Mouse (Mus musculus): ENCODE measurements at regions not wholly inside any gene's neighbourhood (a gene's known extent, or its start where the extent isn't known, plus 50 kb on each side); places are given as distances from the start of the nearest gene placed in this dataset.

DNA sequence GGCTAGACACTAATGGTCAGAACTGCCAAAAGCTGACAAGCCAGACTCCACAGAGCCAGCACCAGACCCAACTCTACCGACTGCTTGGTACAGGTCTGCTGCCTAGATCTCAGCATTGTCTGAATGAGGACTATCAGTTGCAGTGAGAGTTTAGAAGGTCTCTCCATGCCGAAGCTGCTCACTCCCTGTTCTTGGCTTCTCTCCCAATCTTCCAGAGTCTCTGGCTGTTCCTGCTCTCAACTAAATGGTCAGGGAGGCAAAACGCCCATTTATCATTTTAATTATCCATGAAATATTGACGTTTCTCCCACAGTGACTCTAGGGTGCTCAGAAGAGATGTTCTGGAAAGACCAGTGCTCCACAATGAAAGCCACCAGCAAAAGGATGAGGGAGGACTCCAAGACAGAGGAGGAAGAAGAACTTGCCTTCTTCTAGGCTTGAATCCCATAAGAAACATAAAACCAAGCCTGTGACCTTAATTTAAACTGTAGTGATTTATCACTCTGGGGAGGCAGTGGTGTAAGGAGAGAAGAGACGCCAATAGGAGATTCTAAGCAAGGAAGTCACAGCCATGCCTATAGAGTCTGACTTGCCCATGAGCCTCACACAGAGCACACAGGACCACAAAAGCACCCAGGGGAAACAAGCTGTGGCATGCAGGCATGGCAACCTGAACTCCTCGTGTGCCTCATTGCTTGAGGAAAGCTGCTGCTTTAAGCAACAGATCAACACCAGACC lies 112.2 kb upstream of the Pkdcc start:
- no peak overlapping the region for H3K4me3 ChIP-seq (ENCODE audit: insufficient read depth, low read depth, low read length)
- WGBS: 80% methylated on average over 6 of the region's 6 CpGs
- H3K27ac ChIP-seq (ENCODE audit: insufficient read depth, low read depth, low read length): no peak overlapping the region
- no peaks in the 10 kb centered on the region; the same call in 1 of the 2 replicates for H3K4me1 ChIP-seq (ENCODE audit: control insufficient read depth, insufficient read depth, low read length)
- TF ChIP-seq CTCF (IDR thresholded peaks at IDR 0.05; ENCODE audit: insufficient read depth, low read depth, low read length): no peak
- no peak for TF ChIP-seq POLR2A (IDR thresholded peaks at IDR 0.05; ENCODE audit: insufficient read depth, low read depth, low read length)

DNA sequence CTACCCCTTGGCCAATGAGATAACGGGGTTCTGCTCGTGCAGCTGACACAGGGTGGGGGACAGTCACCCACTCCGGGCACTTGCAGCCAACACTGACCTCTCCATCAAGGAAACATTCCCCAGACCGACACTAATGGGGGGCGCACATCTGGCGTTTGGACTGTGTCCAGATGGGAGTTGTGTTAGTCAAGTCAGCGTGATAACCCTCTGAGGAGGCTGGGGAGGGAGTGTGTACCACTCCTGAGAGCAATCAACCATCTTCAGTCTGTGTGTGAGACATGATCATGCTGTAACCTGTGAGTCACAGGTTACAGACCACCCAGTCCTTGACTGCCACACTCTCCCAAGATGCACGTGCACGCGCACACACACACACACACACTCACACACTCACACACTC lies 106.9 kb upstream of the Pkdcc start:
- TF ChIP-seq POLR2A (IDR thresholded peaks at IDR 0.05; ENCODE audit: insufficient read depth, low read depth, low read length) (no peak), CTCF (IDR thresholded peaks at IDR 0.05; ENCODE audit: insufficient read depth, low read depth, low read length) (no peak)
- peaks cover 3% of the 10 kb centered on the region; the same call in 1 of the 2 replicates for H3K4me1 ChIP-seq (ENCODE audit: control insufficient read depth, insufficient read depth, low read length)
- 73% methylated on average over 10 of the region's 10 CpGs for WGBS
- H3K27ac ChIP-seq (ENCODE audit: insufficient read depth, low read depth, low read length): no peak overlapping the region
- H3K4me3 ChIP-seq (ENCODE audit: insufficient read depth, low read depth, low read length): no peak overlapping the region

DNA sequence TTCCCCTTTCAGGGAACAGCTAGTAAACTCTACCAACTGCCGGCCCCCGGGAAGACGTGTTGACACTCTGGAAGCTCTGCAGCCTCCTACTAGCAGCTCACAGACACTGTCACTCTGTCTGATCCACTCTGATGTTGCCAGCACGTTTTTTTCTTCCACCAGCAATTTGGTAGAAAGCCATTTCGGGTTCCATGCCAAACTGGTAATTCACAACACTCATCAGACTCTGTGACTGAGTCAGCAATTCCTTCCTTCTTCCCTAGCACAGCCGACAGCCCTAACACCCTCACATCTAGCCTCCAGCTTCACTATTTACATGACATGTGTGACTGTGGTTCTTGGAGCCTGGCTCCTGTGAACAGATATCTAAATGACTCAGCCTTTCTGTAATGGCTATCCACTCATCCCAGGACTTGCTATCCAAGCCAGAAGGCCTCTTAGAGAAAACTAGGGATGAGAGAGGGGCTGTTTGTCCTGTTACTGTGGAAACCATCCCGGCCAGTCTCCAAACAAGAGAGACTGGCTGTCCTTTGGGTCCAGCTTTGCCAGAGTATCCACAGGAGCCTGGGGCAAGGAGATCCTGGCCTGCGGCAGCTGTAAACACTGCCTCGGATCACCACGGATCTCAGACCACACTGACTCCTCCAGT lies 105.2 kb upstream of the Pkdcc start:
- Histone ChIP-seq H3K27ac (ENCODE audit: insufficient read depth, low read depth, low read length) (no peak overlapping the region), H3K4me1 (ENCODE audit: control insufficient read depth, insufficient read depth, low read length) (peaks cover 3% of the 10 kb centered on the region; the same call in 1 of the 2 replicates), H3K4me3 (ENCODE audit: insufficient read depth, low read depth, low read length) (no peak overlapping the region)
- WGBS: 37% methylated on average over 10 of the region's 10 CpGs
- no peak for TF ChIP-seq POLR2A (IDR thresholded peaks at IDR 0.05; ENCODE audit: insufficient read depth, low read depth, low read length)
- TF ChIP-seq CTCF (IDR thresholded peaks at IDR 0.05; ENCODE audit: insufficient read depth, low read depth, low read length): no peak

DNA sequence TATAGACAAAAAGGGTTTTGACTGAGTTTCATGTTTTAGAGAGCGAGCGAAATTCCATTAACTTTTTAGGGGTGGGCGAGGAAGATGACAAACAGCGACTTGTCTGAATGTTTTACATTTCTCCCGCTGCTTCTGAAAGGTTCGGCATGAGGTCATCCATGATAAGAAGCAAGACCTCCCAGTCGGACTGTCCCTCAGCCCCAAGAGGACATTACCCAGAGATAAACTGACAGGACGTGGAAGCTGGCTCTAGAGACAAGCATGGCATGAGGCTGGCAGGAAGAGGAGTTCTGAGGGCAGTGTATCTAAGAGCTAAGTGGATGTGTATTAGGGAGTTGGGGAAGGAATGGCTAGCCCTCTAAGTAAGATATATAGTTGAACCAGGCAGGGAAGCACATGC lies 104.5 kb upstream of the Pkdcc start:
- 81% methylated on average over 8 of the region's 8 CpGs for WGBS
- no peak overlapping the region for H3K27ac ChIP-seq (ENCODE audit: insufficient read depth, low read depth, low read length)

GRCm38 (mm10) chr17:83115146-83115545 lies 99.9 kb upstream of the Pkdcc start:
- TF ChIP-seq CTCF (IDR thresholded peaks at IDR 0.05; ENCODE audit: insufficient read depth, low read depth, low read length) (no peak), POLR2A (IDR thresholded peaks at IDR 0.05; ENCODE audit: insufficient read depth, low read depth, low read length) (no peak)
- WGBS: 92% methylated on average over 4 of the region's 4 CpGs
- Histone ChIP-seq H3K4me1 (ENCODE audit: control insufficient read depth, insufficient read depth, low read length) (peaks cover 2% of the 10 kb centered on the region; the same call in 1 of the 2 replicates), H3K4me3 (ENCODE audit: insufficient read depth, low read depth, low read length) (no peak overlapping the region), H3K27ac (ENCODE audit: insufficient read depth, low read depth, low read length) (no peak overlapping the region)

More for the DNA sequence above, 104.5 kb upstream of the Pkdcc start:
- no peak for TF ChIP-seq CTCF (IDR thresholded peaks at IDR 0.05; ENCODE audit: insufficient read depth, low read depth, low read length)
- TF ChIP-seq POLR2A (IDR thresholded peaks at IDR 0.05; ENCODE audit: insufficient read depth, low read depth, low read length): no peak
- Histone ChIP-seq H3K4me3 (ENCODE audit: insufficient read depth, low read depth, low read length) (no peak overlapping the region), H3K4me1 (ENCODE audit: control insufficient read depth, insufficient read depth, low read length) (peaks cover 3% of the 10 kb centered on the region; the same call in 1 of the 2 replicates)

- Histone ChIP-seq H3K27ac (ENCODE audit: insufficient read depth, low read depth, low read length) (no peak overlapping the region), H3K4me1 (ENCODE audit: control insufficient read depth, insufficient read depth, low read length) (no peaks in the 10 kb centered on the region), H3K4me3 (ENCODE audit: insufficient read depth, low read depth, low read length) (no peak overlapping the region)
- WGBS: 52% methylated on average over 6 of the region's 6 CpGs
- TF ChIP-seq CTCF (IDR thresholded peaks at IDR 0.05; ENCODE audit: insufficient read depth, low read depth, low read length): no peak
- no peak for TF ChIP-seq POLR2A (IDR thresholded peaks at IDR 0.05; ENCODE audit: insufficient read depth, low read depth, low read length)
Observed at GRCm38 (mm10) chr17:83115832-83116480, 99.1 kb upstream of the Pkdcc start.

DNA sequence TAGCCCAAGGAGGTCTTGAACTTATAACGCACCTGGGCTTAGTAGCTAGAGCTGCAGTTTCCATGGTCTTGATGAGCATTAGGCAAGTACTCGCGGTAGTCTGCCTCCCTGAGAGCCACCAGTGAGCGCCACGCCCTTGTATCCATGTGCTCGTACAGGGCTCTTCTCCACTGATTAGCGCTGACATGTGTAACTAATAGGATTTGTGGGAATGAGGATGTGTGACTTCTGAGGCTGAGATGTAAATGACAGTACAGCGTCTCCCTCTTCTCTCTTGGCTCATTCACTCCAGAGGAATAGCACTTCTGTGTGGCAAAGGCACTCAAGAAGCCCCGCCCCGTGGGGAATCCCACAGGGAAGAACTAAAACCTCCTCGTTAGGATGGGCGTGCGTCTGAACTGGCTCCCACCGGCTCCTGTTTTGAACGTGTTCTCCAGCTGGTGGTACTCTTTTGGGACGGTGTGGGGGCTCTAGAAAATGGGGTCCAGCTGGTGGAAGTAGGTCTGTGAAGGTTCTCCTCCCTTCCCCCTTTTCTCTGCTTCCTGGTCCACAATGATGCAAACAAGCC lies 94.3 kb upstream of the Pkdcc start:
- Histone ChIP-seq H3K27ac (ENCODE audit: insufficient read depth, low read depth, low read length) (no peak overlapping the region), H3K4me3 (ENCODE audit: insufficient read depth, low read depth, low read length) (no peak overlapping the region), H3K4me1 (ENCODE audit: control insufficient read depth, insufficient read depth, low read length) (peaks cover 8% of the 10 kb centered on the region)
- TF ChIP-seq CTCF (IDR thresholded peaks at IDR 0.05; ENCODE audit: insufficient read depth, low read depth, low read length): no peak
- no peak for TF ChIP-seq POLR2A (IDR thresholded peaks at IDR 0.05; ENCODE audit: insufficient read depth, low read depth, low read length)
- WGBS: 66% methylated on average over 16 of the region's 16 CpGs

DNA sequence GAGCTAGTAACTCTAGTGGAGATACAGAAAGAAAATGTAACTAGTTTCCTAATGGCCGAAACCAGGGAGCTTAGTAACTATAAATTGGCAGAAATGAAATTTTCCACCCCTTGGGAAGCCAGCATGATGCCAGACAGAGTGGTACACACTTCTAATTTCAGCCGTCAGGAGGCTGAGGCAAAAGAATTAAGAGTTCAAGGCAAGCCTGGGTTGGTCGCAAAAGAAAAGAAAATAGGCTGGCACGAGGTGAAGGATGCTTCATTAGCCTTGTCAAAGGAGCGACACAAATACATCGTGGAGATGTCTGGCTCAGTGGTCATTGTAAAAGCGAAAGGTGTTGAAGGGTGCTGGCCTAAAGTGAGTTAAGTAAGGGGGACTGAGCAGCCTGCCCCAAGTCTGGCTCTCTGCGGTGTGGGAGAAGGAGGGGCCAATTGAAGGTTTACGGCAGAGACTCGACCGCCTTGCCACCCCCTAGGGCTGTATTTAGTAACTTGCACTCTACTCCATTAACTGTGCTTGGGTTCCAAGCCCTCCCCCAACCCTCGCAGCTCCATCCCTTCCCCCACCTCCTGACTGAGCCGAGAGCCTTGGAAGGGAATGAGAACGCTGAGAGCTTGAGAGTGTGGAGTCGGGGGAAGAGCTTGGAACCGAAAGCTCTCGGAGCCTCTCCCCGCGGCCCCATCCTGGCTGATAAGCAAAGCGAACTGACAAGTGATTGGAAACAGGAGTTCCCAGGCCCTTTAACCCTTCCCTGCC lies 92.4 kb upstream of the Pkdcc start:
- 9% methylated on average over 20 of the region's 20 CpGs for WGBS
- TF ChIP-seq CTCF (IDR thresholded peaks at IDR 0.05; ENCODE audit: insufficient read depth, low read depth, low read length) (no peak), POLR2A (IDR thresholded peaks at IDR 0.05; ENCODE audit: insufficient read depth, low read depth, low read length) (no peak)
- Histone ChIP-seq H3K4me1 (ENCODE audit: control insufficient read depth, insufficient read depth, low read length) (peaks cover 8% of the 10 kb centered on the region), H3K27ac (ENCODE audit: insufficient read depth, low read depth, low read length) (no peak overlapping the region), H3K4me3 (ENCODE audit: insufficient read depth, low read depth, low read length) (peak overlapping the region; percentile 34)

Data from olfactory bulb, adult 2 months (tissue).